Mouse (Mus musculus) spleen, adult 2 months (tissue): ENCODE data around the gene Alcam.

Source experiments
- CTCF ChIP-seq: fragments of 200-500 bp; IDR thresholded peaks from 2 replicates; pipeline ENCODE4 v1.5.1; 2011; ENCODE audit warnings: mild to moderate bottlenecking, inconsistent platforms; ENCODE audit not compliant: insufficient read depth, insufficient read length, insufficient replicate concordance; ENCODE audit errors: extremely low read depth
- POLR2A ChIP-seq: fragments of 200-500 bp; IDR thresholded peaks from 2 replicates; pipeline ENCODE4 v1.6.1; 2011; ENCODE audit warnings: low read depth, low read length, inconsistent platforms

- TF ChIP-seq POLR2A (no peak), CTCF (no peak)
Observed at GRCm38 (mm10) chr16:52413714-52414113, 40.2 kb downstream of the Alcam start.
